Mouse (Mus musculus) bone marrow, adult 2 months (tissue): Measurements from ENCODE around the gene Ttll5.

Source experiments
- CTCF ChIP-seq: fragments of 200-500 bp; IDR thresholded peaks from 2 replicates; pipeline ENCODE4 v1.5.1; 2011; ENCODE audit warnings: low read length, control low read depth; ENCODE audit not compliant: control insufficient read depth, insufficient read depth
- POLR2A ChIP-seq: fragments of 200-500 bp; IDR thresholded peaks from 2 replicates; pipeline ENCODE4 v1.6.1; 2011; ENCODE audit warnings: low read depth, mild to moderate bottlenecking, control low read depth, low read length, borderline replicate concordance; ENCODE audit not compliant: control insufficient read depth

DNA sequence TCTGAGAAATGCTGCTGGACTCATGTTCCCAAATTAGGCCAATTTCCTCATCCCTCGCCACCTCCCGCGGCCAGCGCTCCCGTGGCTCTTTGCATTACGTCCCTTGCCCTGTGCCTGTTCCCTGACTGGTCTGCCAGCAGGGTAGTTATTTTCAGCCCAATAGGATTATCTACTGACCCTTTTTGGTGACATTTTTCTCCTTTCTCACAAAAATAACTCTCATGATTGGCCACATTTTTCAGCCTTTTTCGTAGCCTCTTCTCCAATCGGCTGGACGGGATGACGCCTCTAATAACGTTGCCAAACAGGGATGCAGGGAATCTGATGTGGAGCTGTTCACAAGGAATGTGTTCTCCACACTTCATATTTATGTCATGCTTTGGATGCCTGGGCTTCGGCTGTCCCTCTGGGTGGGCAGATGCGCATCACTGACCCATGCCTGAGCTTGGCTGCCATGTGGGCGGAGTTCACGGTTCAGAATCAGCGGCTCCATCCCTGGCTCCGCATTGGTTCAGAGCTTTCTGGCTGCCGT, 267.2 kb downstream of the Ttll5 start:
- TF ChIP-seq CTCF = no peak
- TF ChIP-seq POLR2A = no peak
